Mouse (Mus musculus): ENCODE data around the gene Pskh1. TPM values are rescaled to one million over a fixed set of nuclear protein-coding genes. Genes with fewer than 3 reads are reported as not detected.

Gene Pskh1
- total RNA-seq, 1 experiment from 2014 or later, result 17.8 TPM

- no peak for ATAC-seq (ENCODE audit: extremely low read depth, insufficient number of reproducible peaks, low FRiP score, poor library complexity, severe bottlenecking)
Observed at GRCm38 (mm10) chr8:105942542-105942941, 42.3 kb downstream of the Pskh1 start.

GRCm38 (mm10) chr8:105943321-105943739 is 43.1 kb downstream of the Pskh1 start, which contains the start of gene Lcat:
Gene Lcat, minus strand, starts transcription at chr8:105943382.
- ATAC-seq (ENCODE audit: extremely low read depth, insufficient number of reproducible peaks, low FRiP score, poor library complexity, severe bottlenecking), result no peak

- ATAC-seq (ENCODE audit: extremely low read depth, insufficient number of reproducible peaks, low FRiP score, poor library complexity, severe bottlenecking), result no peak
Observed at GRCm38 (mm10) chr8:105949350-105949749, 49.1 kb downstream of the Pskh1 start.

- no peak for ATAC-seq (ENCODE audit: extremely low read depth, insufficient number of reproducible peaks, low FRiP score, poor library complexity, severe bottlenecking)
Observed at GRCm38 (mm10) chr8:105951057-105951659, 50.9 kb downstream of the Pskh1 start.

- no peak for ATAC-seq (ENCODE audit: extremely low read depth, insufficient number of reproducible peaks, low FRiP score, poor library complexity, severe bottlenecking)
Observed at GRCm38 (mm10) chr8:105956556-105956955, 56.3 kb downstream of the Pskh1 start.

- no peak for ATAC-seq (ENCODE audit: extremely low read depth, insufficient number of reproducible peaks, low FRiP score, poor library complexity, severe bottlenecking)
Observed at GRCm38 (mm10) chr8:105957813-105958212, 57.6 kb downstream of the Pskh1 start.

GRCm38 (mm10) chr8:105959350-105959749 is 59.1 kb downstream of the Pskh1 start:
- no peak for ATAC-seq (ENCODE audit: extremely low read depth, insufficient number of reproducible peaks, low FRiP score, poor library complexity, severe bottlenecking)

GRCm38 (mm10) chr8:105961101-105961500 is 60.9 kb downstream of the Pskh1 start:
- ATAC-seq (ENCODE audit: extremely low read depth, insufficient number of reproducible peaks, low FRiP score, poor library complexity, severe bottlenecking), result no peak

- no peak for ATAC-seq (ENCODE audit: extremely low read depth, insufficient number of reproducible peaks, low FRiP score, poor library complexity, severe bottlenecking)
Observed at GRCm38 (mm10) chr8:105961536-105961935, 61.3 kb downstream of the Pskh1 start.

- ATAC-seq (ENCODE audit: extremely low read depth, insufficient number of reproducible peaks, low FRiP score, poor library complexity, severe bottlenecking), result no peak
Observed at GRCm38 (mm10) chr8:105964506-105965265, 64.4 kb downstream of the Pskh1 start.

GRCm38 (mm10) chr8:105965266-105965904 is 65.1 kb downstream of the Pskh1 start:
- 0 out of 2 replicates have a peak, but pooled peaks have one; percentile 18 for ATAC-seq (ENCODE audit: extremely low read depth, insufficient number of reproducible peaks, low FRiP score, poor library complexity, severe bottlenecking)

- peak; percentile 16; the same call in 1 of the 2 replicates for ATAC-seq (ENCODE audit: extremely low read depth, insufficient number of reproducible peaks, low FRiP score, poor library complexity, severe bottlenecking)
Observed at GRCm38 (mm10) chr8:105965905-105966341, 65.7 kb downstream of the Pskh1 start, which contains the start of gene Slc12a4. Gene Slc12a4, minus strand, starts transcription at chr8:105966097.

- no peak for ATAC-seq (ENCODE audit: extremely low read depth, insufficient number of reproducible peaks, low FRiP score, poor library complexity, severe bottlenecking)
Observed at GRCm38 (mm10) chr8:105966692-105967311, 66.6 kb downstream of the Pskh1 start.

GRCm38 (mm10) chr8:105969367-105969766 is 69.1 kb downstream of the Pskh1 start:
- no peak for ATAC-seq (ENCODE audit: extremely low read depth, insufficient number of reproducible peaks, low FRiP score, poor library complexity, severe bottlenecking)

- no peak for ATAC-seq (ENCODE audit: extremely low read depth, insufficient number of reproducible peaks, low FRiP score, poor library complexity, severe bottlenecking)
Observed at GRCm38 (mm10) chr8:105971019-105971720, 70.9 kb downstream of the Pskh1 start.

- ATAC-seq (ENCODE audit: extremely low read depth, insufficient number of reproducible peaks, low FRiP score, poor library complexity, severe bottlenecking), result no peak
Observed at GRCm38 (mm10) chr8:105975363-105975762, 75.1 kb downstream of the Pskh1 start.

GRCm38 (mm10) chr8:105979325-105979724 is 79.1 kb downstream of the Pskh1 start, which contains the start of gene Dpep3:
Gene Dpep3, minus strand, starts transcription at chr8:105979429.
- no peak for ATAC-seq (ENCODE audit: extremely low read depth, insufficient number of reproducible peaks, low FRiP score, poor library complexity, severe bottlenecking)

- ATAC-seq (ENCODE audit: extremely low read depth, insufficient number of reproducible peaks, low FRiP score, poor library complexity, severe bottlenecking), result no peak
Observed at GRCm38 (mm10) chr8:105981146-105981545, 80.9 kb downstream of the Pskh1 start.
